Mouse (Mus musculus): ENCODE data around the gene Mrps21.
A peak's percentile ranks its signal among the peaks of the same experiment; 100 is the strongest.

Mrps21 gene

DNA sequence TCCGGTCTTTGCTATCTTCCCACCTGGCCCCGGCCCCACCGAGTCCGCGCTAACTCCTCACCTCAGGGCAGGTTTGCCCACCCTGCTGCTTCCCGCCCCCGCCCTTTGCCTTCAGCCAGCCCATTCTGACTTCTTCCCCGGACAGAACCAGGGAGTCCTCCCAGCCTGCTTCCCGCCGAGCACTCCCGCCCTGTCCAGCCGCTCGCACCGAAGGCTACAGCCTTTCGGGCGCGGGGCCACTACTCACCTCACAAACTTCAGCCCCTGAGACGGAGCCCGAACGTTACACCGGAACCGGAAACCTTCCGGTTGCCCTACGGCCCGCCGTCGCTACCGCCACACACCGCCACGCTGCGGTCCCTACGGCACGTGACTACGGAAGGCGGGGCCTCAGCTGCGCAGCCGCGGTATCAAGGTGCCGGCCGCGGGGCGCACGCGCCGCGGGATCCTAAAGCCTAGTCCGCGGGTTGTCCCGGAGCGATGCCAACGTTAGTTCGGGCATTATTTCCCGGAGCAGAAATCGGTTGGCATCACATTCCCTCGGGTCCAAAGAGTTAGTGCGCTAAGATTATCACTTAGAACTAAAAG lies 15.7 kb downstream of the Mrps21 start, which contains the start of gene Prpf3:
Gene Prpf3, minus strand, starts transcription at position 384 of the 588 bp plus-strand sequence.
- DNase-seq (ENCODE audit: low spot score): peak; percentile 97

DNA sequence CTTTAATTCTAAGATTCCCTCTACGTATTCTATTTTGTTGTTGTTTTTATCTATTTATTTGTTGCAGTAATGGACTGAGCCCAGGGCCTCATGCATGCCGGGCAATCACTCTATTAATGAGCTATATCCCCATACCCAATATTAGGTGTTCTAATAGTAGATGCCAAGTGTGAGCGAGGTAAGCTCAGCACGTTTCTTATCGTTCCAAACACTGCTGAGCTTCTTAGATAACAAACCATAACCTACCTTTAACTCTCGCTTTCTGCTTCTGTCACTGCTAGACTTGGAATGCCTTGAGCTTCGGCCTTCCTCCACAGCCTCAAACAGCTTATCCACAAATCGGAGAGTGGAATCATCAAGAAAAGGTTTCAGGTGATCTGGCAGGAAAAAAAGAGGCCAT lies 20.0 kb downstream of the Mrps21 start:
- DNase-seq (ENCODE audit: low spot score): no peak

DNA sequence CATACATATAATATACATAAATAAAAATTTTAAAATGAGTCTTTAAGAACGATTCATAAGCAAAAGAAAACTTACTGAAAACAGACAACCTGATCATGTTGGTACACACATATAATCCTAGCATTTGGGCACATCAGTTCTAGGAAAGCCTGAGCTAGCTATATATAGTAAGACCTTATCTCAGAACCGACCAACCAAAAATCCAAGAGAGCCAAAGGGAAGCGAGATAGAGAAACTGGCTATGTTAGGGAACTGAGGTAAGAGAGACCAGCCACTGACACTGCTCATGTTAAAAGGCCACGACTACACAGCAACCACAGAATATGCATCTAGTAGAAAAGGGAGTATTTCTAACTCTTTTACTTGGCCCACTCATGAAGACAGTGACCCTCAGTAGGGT lies 20.7 kb downstream of the Mrps21 start:
- no peak for DNase-seq (ENCODE audit: low spot score)

DNA sequence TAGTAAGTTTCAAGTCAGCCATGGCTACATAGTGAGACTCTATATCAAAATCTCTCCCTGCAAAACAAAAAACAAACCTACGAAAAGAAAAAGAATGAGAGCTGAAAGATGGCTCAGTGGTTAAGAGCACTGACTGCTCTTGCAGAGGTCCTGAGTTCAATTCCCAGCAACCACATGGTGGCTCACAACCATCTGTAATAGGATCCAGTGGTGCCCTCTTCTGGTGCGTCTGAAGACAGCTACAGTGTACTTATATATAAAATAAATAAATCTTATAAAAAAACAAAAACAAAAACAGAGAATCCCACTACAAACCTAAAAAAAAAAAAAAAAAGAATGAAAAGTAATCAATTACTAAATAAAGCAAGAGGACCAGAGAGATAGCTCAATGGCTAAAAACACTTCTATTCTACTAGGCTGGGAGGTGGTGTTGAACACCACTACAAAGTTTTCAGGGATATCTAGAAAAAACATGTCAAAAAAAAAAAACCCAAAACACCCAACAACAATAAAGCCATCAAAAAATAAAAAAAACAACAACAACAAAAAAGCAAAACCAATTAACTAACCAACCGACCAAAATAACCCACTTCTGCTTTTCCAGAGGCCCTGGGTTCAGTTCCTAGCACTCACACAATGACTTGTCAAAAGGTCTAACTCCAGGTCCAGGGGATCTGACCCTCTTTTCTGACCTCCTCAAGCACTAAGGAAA lies 28.7 kb downstream of the Mrps21 start:
- DNase-seq (ENCODE audit: low spot score): no peak

DNA sequence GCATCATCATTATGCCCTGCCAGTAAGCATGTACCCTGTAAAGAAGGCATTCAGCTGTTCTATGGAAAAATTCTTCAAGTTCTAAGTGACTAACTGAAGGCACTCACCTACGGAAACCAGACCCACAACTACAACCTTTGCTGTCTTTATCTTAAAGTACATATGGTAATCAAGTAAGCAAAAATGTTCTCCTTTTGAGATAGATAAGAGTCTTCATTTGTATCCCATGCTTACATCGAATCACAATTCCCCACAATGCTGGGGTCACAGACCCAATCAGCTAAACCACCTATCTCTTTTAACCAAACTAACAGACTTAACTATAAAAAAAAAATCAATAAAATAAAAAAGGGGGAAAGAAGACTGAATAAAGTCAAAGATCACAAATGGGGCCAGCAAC lies 32.1 kb downstream of the Mrps21 start:
- DNase-seq (ENCODE audit: low spot score): no peak

DNA sequence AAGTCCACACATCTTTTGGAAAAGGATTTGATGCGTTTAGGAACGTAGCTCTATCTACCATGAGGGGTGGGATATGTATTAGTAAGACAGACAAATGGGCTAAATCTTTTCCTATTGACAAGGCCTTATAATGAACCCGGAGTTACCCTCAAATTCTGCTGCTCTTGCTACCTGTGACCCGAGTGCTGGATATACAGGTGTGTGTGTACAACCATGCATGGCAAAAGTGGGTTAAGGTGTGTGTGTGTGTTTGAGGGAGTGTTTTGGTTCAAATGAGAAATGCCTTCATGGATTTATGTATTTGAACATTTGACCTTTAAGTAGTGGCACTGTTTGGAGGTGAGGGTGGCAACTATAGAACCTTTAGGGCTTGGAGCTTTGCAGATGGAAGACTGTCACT lies 42.3 kb downstream of the Mrps21 start:
- no peak for DNase-seq (ENCODE audit: low spot score)

DNA sequence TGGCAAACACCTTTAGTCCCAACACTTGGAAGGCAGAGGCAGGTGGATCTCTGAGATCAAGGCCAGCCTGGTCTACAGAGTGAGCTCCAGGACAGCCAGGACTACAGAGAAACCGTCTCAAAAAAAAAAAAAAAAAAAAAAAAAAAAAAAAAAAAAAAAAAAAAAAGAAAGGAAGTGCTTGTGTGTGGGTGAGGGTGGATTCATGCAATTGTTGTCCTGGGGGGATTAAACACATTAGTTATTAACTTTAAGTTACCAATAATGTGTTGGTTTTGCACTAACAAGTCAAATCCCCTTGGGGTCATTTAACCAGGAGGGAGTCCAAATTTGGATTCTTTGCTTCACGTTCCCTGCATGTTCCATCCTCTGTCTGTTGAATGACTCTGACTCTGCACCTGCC lies 45.0 kb downstream of the Mrps21 start:
- DNase-seq (ENCODE audit: low spot score): no peak

DNA sequence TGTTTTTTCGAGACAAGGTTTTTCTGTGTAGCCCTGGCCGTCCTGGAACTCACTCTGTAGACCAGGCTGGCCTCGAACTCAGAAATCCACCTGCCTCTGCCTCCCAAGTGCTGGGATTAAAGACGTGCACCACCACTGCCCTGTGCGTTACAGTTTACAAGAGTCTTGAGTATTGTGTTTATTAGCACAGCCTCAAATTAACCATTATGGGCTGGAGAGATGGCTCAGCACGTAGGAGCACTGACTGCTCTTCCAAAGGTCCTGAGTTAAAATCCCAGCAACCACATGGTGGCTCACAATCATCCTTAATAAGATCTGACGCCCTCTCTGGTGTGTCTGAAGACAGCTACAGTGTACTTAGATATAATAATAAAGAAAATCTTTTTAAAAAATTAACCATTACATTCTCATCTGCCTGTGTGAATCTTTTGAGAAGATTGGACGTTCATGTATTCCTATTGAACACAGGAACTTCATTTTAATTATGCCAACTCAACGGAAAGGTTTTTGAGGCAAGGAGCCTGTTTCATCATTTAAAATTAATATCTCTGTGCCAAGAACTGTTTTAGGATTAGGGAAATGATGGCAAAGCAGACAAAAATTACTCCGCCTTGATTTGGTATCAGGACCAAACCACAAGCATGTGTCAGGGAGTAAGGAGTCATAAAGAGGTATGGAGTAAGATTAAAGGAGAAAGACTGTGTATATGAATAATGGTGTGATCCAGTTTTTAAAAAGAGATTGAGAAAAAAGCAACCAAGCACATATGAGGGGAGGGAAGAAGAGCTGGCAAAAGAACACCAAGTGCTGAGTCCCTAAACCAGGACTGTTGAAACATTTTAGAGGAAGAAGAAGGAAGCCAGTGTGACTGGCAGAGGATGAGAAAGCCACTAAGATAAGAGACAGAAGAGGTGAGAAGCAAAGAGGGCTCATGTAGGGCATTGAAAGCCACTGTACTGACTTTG lies 51.0 kb downstream of the Mrps21 start:
- peak; percentile 57 for DNase-seq (ENCODE audit: low spot score)

DNA sequence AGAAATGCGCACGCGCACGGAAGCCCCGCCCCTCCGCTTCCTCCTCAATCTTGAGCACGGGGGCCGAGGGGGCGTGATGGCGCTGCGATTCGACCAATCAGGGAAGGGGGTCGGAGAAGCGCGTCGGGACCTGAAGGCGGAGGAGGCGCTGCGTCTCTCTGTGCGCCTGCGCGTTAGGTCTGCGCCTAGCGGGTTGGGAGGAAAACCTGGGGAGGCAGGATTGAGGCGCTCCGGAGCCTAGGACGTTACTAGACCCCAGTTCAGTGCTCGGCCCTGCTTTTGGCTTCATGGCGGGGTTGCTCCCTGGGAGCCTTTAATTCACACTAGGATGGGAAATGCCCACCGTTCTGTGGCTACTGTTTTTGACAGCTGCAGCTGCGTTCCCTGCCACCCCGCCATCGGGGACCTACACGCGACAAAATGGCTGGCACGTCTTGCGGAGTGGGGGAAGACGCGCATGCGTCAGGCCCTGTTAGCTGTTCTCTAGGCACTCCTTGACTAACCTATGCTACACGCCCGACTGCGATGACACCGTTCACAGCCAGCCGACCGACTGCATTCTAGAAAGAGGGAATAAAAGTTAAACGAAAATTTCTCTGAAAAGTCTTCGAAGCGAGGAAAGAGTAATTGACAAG lies 51.9 kb downstream of the Mrps21 start:
- DNase-seq (ENCODE audit: low spot score): peak; percentile 100

DNA sequence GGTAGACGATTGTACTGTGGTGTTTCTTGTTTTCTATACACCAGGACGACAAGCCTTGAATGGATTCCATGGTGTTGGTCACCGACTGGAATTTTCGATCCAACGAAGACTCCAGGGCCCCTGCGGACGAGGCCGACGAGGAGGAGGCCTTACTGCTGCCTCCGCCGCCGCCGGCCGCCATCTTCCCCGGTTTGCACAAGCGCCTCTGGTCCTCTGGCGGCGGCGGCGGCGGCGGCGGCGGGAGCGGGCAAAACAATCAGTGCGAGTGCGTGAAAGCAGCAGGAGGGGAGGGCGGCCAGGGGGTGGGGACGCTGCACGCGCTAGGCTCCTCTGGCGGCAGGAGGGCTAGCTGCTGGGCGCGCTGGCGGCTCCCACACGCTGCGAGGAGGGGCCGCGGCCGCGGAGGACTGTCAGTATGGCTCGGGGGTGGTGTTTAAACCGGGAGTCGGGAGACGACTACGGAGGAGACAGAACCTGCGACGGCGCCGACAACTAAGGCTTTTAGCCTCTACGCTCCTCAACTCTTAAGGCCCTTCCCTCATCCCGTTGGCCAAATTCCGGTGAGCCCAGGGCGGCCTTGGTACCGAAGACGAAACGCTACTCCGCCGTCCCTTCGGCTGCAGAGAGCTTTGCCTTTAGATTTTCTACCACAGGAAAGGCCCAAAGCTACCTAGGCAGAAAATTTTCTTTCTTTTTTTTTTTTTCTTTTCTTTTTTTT lies 52.6 kb downstream of the Mrps21 start, which contains the start of gene Rprd2:
Gene Rprd2, minus strand, starts transcription at position 293 of the 718 bp plus-strand sequence.
- DNase-seq (ENCODE audit: low spot score): peak; percentile 87

DNA sequence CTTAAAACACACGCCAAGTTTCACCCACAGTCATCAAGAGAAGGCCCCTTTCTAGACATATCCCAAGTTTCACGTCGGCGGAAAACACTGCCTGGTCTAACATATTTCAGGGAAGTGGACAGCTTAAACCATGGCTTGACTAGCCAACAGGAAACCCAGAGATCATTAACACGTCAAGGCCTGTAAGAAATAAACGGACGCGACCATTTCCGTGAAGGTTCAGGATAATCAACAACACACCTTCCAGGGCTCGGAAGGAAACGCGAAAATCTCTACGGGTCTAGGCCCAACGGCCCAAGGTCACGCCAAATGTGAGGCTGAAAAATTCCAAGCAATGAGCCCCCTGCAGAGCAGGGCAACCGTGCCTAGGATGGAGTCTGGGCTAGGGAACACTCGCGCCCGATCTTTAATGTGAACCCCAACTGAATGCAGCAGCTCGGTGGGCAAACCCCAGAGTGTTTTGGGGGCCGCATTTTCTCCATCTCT lies 53.2 kb downstream of the Mrps21 start:
- peak; percentile 60 for DNase-seq (ENCODE audit: low spot score)

DNA sequence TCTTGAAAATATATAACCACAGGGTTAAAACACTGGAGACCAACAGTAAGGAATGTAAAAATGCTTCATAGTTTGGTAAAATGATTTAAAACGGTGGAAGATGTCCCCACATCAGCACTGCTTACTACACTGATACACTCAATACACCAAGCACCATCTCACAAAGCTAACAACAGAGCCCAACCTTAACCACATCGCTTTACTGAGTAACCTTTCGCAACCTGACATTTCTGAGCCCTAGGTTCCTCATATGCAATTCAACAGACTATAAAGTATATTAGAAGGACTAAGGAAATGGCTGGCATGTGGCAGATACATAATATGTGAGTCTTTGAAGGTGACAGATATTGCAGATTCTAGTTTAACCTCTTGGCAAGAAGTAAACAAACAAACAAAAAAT lies 54.6 kb downstream of the Mrps21 start:
- DNase-seq (ENCODE audit: low spot score): no peak
